Mouse (Mus musculus) retina, postnatal 7 days (tissue): ENCODE data around the gene Grm7.

Source experiments
- DNase-seq: peaks from one replicate; pipeline ENCODE4 v3.0.0-alpha.2; 2012; ENCODE audit warnings: low read depth, low spot score

Grm7 gene

GRCm38 (mm10) chr6:110868311-110868710 is 222.9 kb downstream of the Grm7 start:
- no peak for DNase-seq

- DNase-seq = no peak
These were observed 336.6 kb downstream of the Grm7 start for GRCm38 (mm10) chr6:110982013-110982412.

- DNase-seq = no peak
These were observed 393.7 kb downstream of the Grm7 start for GRCm38 (mm10) chr6:111039099-111039498.

- DNase-seq = no peak
These were observed 400.5 kb downstream of the Grm7 start for GRCm38 (mm10) chr6:111045896-111046295.

- DNase-seq = no peak
These were observed 403.9 kb downstream of the Grm7 start for GRCm38 (mm10) chr6:111049247-111049646.

- DNase-seq = no peak
These were observed 408.9 kb downstream of the Grm7 start for GRCm38 (mm10) chr6:111054001-111054975.

- DNase-seq = no peak
These were observed 412.4 kb downstream of the Grm7 start for GRCm38 (mm10) chr6:111057798-111058197.

GRCm38 (mm10) chr6:111060004-111060403 is 414.6 kb downstream of the Grm7 start:
- DNase-seq = no peak

GRCm38 (mm10) chr6:111084569-111084968 is 439.2 kb downstream of the Grm7 start:
- DNase-seq = no peak

- DNase-seq = no peak
These were observed 449.4 kb downstream of the Grm7 start for GRCm38 (mm10) chr6:111094818-111095217.

- no peak for DNase-seq
These were observed 460.1 kb downstream of the Grm7 start for GRCm38 (mm10) chr6:111105485-111105884.

GRCm38 (mm10) chr6:111161037-111161436 is 515.7 kb downstream of the Grm7 start:
- no peak for DNase-seq

GRCm38 (mm10) chr6:111195333-111195732 is 550.0 kb downstream of the Grm7 start:
- DNase-seq = no peak

- no peak for DNase-seq
These were observed 575.8 kb downstream of the Grm7 start for GRCm38 (mm10) chr6:111221083-111221729.

GRCm38 (mm10) chr6:111255215-111255614 is 609.8 kb downstream of the Grm7 start:
- no peak for DNase-seq

- no peak for DNase-seq
These were observed 611.6 kb downstream of the Grm7 start for GRCm38 (mm10) chr6:111256939-111257338.

- no peak for DNase-seq
These were observed 612.9 kb downstream of the Grm7 start for GRCm38 (mm10) chr6:111258256-111258655.

- DNase-seq = no peak
These were observed 615.8 kb downstream of the Grm7 start for GRCm38 (mm10) chr6:111261181-111261580.

GRCm38 (mm10) chr6:111276657-111277056 is 631.3 kb downstream of the Grm7 start:
- DNase-seq = no peak

GRCm38 (mm10) chr6:111278516-111278915 is 633.1 kb downstream of the Grm7 start:
- no peak for DNase-seq

GRCm38 (mm10) chr6:111293505-111294001 is 648.2 kb downstream of the Grm7 start:
- peak; percentile 14 for DNase-seq

GRCm38 (mm10) chr6:111303912-111304555 is 658.7 kb downstream of the Grm7 start:
- no peak for DNase-seq
